Comparison of ENCODE assay signal across 8 mouse cellular contexts in the genomic region with DNA sequence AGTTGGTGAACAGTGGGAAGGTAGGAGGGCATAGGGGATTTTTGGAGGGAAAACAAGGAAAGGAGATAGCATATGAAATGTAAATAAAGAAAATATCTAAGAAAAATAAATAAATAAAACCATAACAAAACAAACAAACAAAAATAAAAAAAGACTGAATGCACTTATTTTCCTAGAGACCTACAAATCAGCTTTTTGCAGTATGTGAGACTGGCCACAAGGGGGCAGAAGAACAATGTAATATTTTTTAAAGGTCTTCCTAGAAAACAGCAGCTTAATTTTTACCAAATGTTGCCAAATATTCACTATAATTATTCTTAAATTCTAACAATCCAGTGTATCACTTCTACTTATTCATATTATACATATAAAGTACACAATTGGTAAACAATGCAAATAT.
DNase-seq lines count a peak whose midpoint lies in the region; ATAC-seq and TF ChIP-seq lines count a peak whose summit lies in the region.

No protein-coding gene starts in this region.

- TF ChIP-seq EP300 in liver, embryonic 14.5 days (IDR thresholded peaks at IDR 0.05; ENCODE audit: low read depth), result no peak

- no peak overlapping the region for H3K4me3 ChIP-seq in liver, embryonic 14.5 days (ENCODE audit: insufficient read depth in 1 of 2, low read depth in 2 of 2, low read length in 2 of 2)
- H3K4me3 ChIP-seq in liver, embryonic 11.5 days (ENCODE audit: low read depth, low read length), result no peak overlapping the region

- no peak for ATAC-seq in liver, embryonic 14.5 days (ENCODE audit: insufficient read depth)
- ATAC-seq in liver, embryonic 11.5 days (replicated peaks; ENCODE audit: low FRiP score), result no peak

- no peak overlapping the region for H3K27ac ChIP-seq in liver, embryonic 14.5 days
- H3K27ac ChIP-seq in liver, embryonic 11.5 days (ENCODE audit: low read depth, low read length), result no peak overlapping the region

- no peaks in the 10 kb centered on the region for H3K4me1 ChIP-seq in liver, embryonic 14.5 days (replicated peaks; ENCODE audit: control insufficient read depth in 2 of 2, insufficient read depth in 2 of 2, low read length in 1 of 2)
- H3K4me1 ChIP-seq in liver, embryonic 11.5 days (replicated peaks; ENCODE audit: control insufficient read depth, insufficient read depth, low read length), result no peaks in the 10 kb centered on the region

- peak; percentile 18; the same call in 1 of the 2 replicates for TF ChIP-seq CTCF in liver, embryonic 14.5 days (IDR thresholded peaks at IDR 0.05; ENCODE audit: low read depth)

- no peaks in the 10 kb centered on the region for H3K36me3 ChIP-seq in liver, embryonic 14.5 days (replicated peaks; ENCODE audit: control insufficient read depth, insufficient read depth, low read depth)
- H3K36me3 ChIP-seq in liver, embryonic 11.5 days (ENCODE audit: control insufficient read depth, insufficient read depth, low read length), result no peaks in the 10 kb centered on the region

- DNase-seq in cerebellum, postnatal 36 days, result peak; percentile 5 to 16
- DNase-seq in cerebellum, adult 9-11 months, result no peak
- no peak for DNase-seq in liver, embryonic 14.5 days (ENCODE audit: low read depth in 3 of 3, low spot score in 3 of 3)
- DNase-seq in liver, embryonic 11.5 days (ENCODE audit: low spot score), result no peak
- DNase-seq in NIH3T3 (ENCODE audit: low read depth), result peak; percentile 38
- peak; percentile 2 for DNase-seq in left cerebral cortex, adult 11 months (ENCODE audit: low spot score)
- no peak for DNase-seq in spleen, postnatal 36 days (ENCODE audit: low spot score in 2 of 2)
- DNase-seq in urinary bladder, postnatal 36 days (ENCODE audit: low spot score in 2 of 2), result no peak

- no peak overlapping the region for H3K9ac ChIP-seq in liver, embryonic 14.5 days (replicated peaks)
- no peak overlapping the region for H3K9ac ChIP-seq in liver, embryonic 11.5 days (ENCODE audit: low read depth, low read length)

- no peak overlapping the region for H3K4me2 ChIP-seq in liver, embryonic 14.5 days (ENCODE audit: low read depth)
- no peak overlapping the region for H3K4me2 ChIP-seq in liver, embryonic 11.5 days

- H3K9me3 ChIP-seq in liver, embryonic 14.5 days (ENCODE audit: control insufficient read depth, low read length), result no peaks in the 10 kb centered on the region
- no peaks in the 10 kb centered on the region for H3K9me3 ChIP-seq in liver, embryonic 11.5 days (ENCODE audit: control insufficient read depth, low read length)

- H3K27me3 ChIP-seq in liver, embryonic 14.5 days (ENCODE audit: control insufficient read depth, insufficient read depth, low read length), result no peaks in the 10 kb centered on the region
- H3K27me3 ChIP-seq in liver, embryonic 11.5 days (replicated peaks; ENCODE audit: control insufficient read depth, insufficient read depth, low read length), result no peaks in the 10 kb centered on the region

Comparison
In these comparisons a context has a peak if more than half of its experiments do, and no peak if none do; other contexts are left out.
1. DNase-seq: peak in cerebellum, postnatal 36 days (2 of 2), NIH3T3 (single experiment) and left cerebral cortex, adult 11 months (single experiment); none in cerebellum, adult 9-11 months (single experiment), liver, embryonic 14.5 days (0 of 3), liver, embryonic 11.5 days (single experiment), spleen, postnatal 36 days (0 of 2) and urinary bladder, postnatal 36 days (0 of 2).